Mouse (Mus musculus): ENCODE results near the gene Arhgef12.

DNA sequence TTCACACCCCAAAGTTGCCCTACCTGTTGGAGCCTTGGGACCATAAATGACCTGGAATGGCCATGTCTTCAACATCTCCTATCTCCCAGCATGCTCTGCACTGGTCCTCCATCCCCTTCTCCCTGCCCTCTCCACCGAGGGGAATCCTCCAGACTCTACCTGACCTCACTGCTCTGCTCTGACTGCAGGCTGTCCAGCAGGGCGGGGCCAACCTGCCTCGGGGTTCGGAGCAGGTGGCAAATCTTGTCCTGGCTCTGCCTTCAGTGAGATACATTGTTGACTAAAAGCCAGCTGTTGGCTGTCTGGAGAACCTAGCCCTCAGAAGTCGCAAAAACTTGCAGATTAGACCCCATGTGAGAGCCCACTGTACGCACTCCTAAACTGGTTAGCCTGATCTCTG is 180.5 kb downstream of the Arhgef12 start:
- TF ChIP-seq CTCF (IDR thresholded peaks at IDR 0.05) (no peak), POLR2A (IDR thresholded peaks at IDR 0.05; ENCODE audit: insufficient read depth, low read depth, low read length) (no peak), EP300 (IDR thresholded peaks at IDR 0.05; ENCODE audit: insufficient read depth, low read depth, low read length) (no peak)

All from heart, adult 2 months (tissue).